Mouse (Mus musculus) adrenal gland, adult 8-10 months (tissue): ENCODE results near the gene Foxd2. TPM values are rescaled to one million over a fixed set of nuclear protein-coding genes. Genes with fewer than 3 reads are reported as not detected.

Source experiments
- DNase-seq: peaks from one replicate; pipeline ENCODE4 v3.0.0; 2022
- total RNA-seq, 4 experiments: library from RNA; stranded (reverse); gene quantifications; 2 replicates each; pipeline ENCODE4 v1.2.4; 2022

Foxd2 gene
- total RNA-seq, 4 experiments from 2014 or later = 2.0 to 4.2 (median 3.1) TPM

GRCm38 (mm10) chr4:114912705-114913593, 4.3 kb upstream of the Foxd2 start:
- no peak for DNase-seq

GRCm38 (mm10) chr4:114909602-114910484, 1.2 kb upstream of the Foxd2 start:
- no peak for DNase-seq

- peak; percentile 23 for DNase-seq
Measured at GRCm38 (mm10) chr4:114907951-114908828, 483 bp downstream of the Foxd2 start.

GRCm38 (mm10) chr4:114907056-114907917, 1.4 kb downstream of the Foxd2 start:
- peak; percentile 34 for DNase-seq

GRCm38 (mm10) chr4:114905969-114906680, 2.5 kb downstream of the Foxd2 start:
- no peak for DNase-seq

GRCm38 (mm10) chr4:114905501-114905900, 3.2 kb downstream of the Foxd2 start:
- no peak for DNase-seq

- DNase-seq = no peak
Measured at GRCm38 (mm10) chr4:114903422-114903782, 5.3 kb downstream of the Foxd2 start.

- no peak for DNase-seq
Measured at GRCm38 (mm10) chr4:114902641-114903421, 5.8 kb downstream of the Foxd2 start.

GRCm38 (mm10) chr4:114901643-114902351, 6.9 kb downstream of the Foxd2 start:
- no peak for DNase-seq

GRCm38 (mm10) chr4:114900866-114901642, 7.6 kb downstream of the Foxd2 start:
- no peak for DNase-seq

- no peak for DNase-seq
Measured at GRCm38 (mm10) chr4:114899885-114900284, 8.8 kb downstream of the Foxd2 start.

- peak; percentile 13 for DNase-seq
Measured at GRCm38 (mm10) chr4:114897853-114898252, 10.8 kb downstream of the Foxd2 start.

- no peak for DNase-seq
Measured at GRCm38 (mm10) chr4:114882232-114882631, 26.4 kb downstream of the Foxd2 start.

GRCm38 (mm10) chr4:114876441-114876972, 32.2 kb downstream of the Foxd2 start:
- DNase-seq = no peak

- DNase-seq = no peak
Measured at GRCm38 (mm10) chr4:114869765-114870490, 38.7 kb downstream of the Foxd2 start.

GRCm38 (mm10) chr4:114863166-114863565, 45.5 kb downstream of the Foxd2 start:
- DNase-seq = no peak

- DNase-seq = peak; percentile 67
Measured at GRCm38 (mm10) chr4:114858426-114858825, 50.2 kb downstream of the Foxd2 start.
